Mouse (Mus musculus) lung, embryonic 16.5 days (tissue): ENCODE data around the gene Coq10b. TPM values are rescaled to one million over a fixed set of nuclear protein-coding genes. Genes with fewer than 3 reads are reported as not detected.
"Not testable (repeated sequence)": the region's sequence is repeated elsewhere in the genome, so short reads cannot be mapped to it uniquely, and the experiment has no call there.

Experiments used
- ATAC-seq: fragments of 200-750 bp; cut with Nextera tagmentation; 2 replicates; pipeline ENCODE4 v1.8.0; 2017; ENCODE audit warnings: low read depth, mild to moderate bottlenecking, moderate library complexity
- H3K27ac ChIP-seq: fragments of 300-500 bp; sonication (generic); 2 replicates; pipeline ENCODE4 v1.5.1; 2014; ENCODE audit warnings: mild to moderate bottlenecking, control low read depth, low read length
- H3K27me3 ChIP-seq: fragments of 300-500 bp; sonication (generic); 2 replicates; pipeline ENCODE4 v1.6.1; 2014; ENCODE audit warnings: low read depth, low read length, mixed read lengths; ENCODE audit not compliant: control insufficient read depth, insufficient read depth
- H3K36me3 ChIP-seq: fragments of 300-500 bp; sonication (generic); 2 replicates; pipeline ENCODE4 v1.6.1; 2014; ENCODE audit warnings: low read length; ENCODE audit not compliant: control insufficient read depth, insufficient read depth
- H3K4me1 ChIP-seq: fragments of 300-500 bp; sonication (generic); replicated peaks from 2 replicates; pipeline ENCODE4 v1.6.1; 2014; ENCODE audit warnings: low read length, mixed read lengths; ENCODE audit not compliant: control insufficient read depth, insufficient read depth
- H3K4me2 ChIP-seq: fragments of 300-500 bp; sonication (generic); 2 replicates; pipeline ENCODE4 v1.6.1; 2014; ENCODE audit warnings: low read depth, low read length, control low read depth
- H3K4me3 ChIP-seq: fragments of 300-500 bp; sonication (generic); 2 replicates; pipeline ENCODE4 v1.5.1; 2014; ENCODE audit warnings: mild to moderate bottlenecking, low read length, control low read depth
- H3K9ac ChIP-seq: fragments of 300-500 bp; sonication (generic); 2 replicates; pipeline ENCODE4 v1.6.1; 2014; ENCODE audit warnings: low read length, control low read depth
- H3K9me3 ChIP-seq: fragments of 300-500 bp; sonication (generic); 2 replicates; pipeline ENCODE4 v1.6.1; 2016; ENCODE audit warnings: low read length; ENCODE audit not compliant: control insufficient read depth
- WGBS: fragments of 180-500 bp; shearing (Covaris S2); extraction: QIAGEN DNeasy Blood & Tissue Kit; methylation state at CpG from one replicate; pipeline ENCODE4 v1.1.7; 2014; 5-methylcytosine and 5-hydroxymethylcytosine counted together
- polyA plus RNA-seq: library from polyadenylated mRNA; unstranded; fragments of >200 nt; fragmentation: Nextera tagmentation; extraction: Ambion mirVana; gene quantifications from 2 replicates; pipeline ENCODE4 v1.2.1, GENCODE M21; 2015

The Coq10b gene
- polyA plus RNA-seq, 1 experiment from 2014 or later, result 18.0 TPM

- Histone ChIP-seq H3K4me2 (peak overlapping the region; percentile 92; the same call in 1 of the 2 replicates), H3K27me3 (no peaks in the 10 kb centered on the region; the same call in 1 of the 2 replicates), H3K4me3 (peak overlapping the region; percentile 64), H3K36me3 (peaks cover under 1% of the 10 kb centered on the region; the same call in 1 of the 2 replicates), H3K9ac (peak overlapping the region; percentile 75), H3K9me3 (no peaks in the 10 kb centered on the region), H3K27ac (no peak overlapping the region; the same call in 1 of the 2 replicates), H3K4me1 (peaks cover 11% of the 10 kb centered on the region)
- 63% methylated on average over 3 of the region's 3 CpGs for WGBS
- no peak for ATAC-seq
Observed at GRCm38 (mm10) chr1:55051671-55052070, 899 bp upstream of the Coq10b start.

GRCm38 (mm10) chr1:55053005-55053404 lies 435 bp downstream of the Coq10b start:
- H3K27ac ChIP-seq, result peak overlapping the region; percentile 79
- H3K4me1 ChIP-seq, result peaks cover 11% of the 10 kb centered on the region
- H3K4me2 ChIP-seq, result peak overlapping the region; percentile 59
- no peaks in the 10 kb centered on the region; the same call in 1 of the 2 replicates for H3K27me3 ChIP-seq
- peak; percentile 64 for ATAC-seq
- H3K36me3 ChIP-seq, result peaks cover 3% of the 10 kb centered on the region; the same call in 1 of the 2 replicates
- H3K9ac ChIP-seq, result peak overlapping the region; percentile 69
- no peaks in the 10 kb centered on the region for H3K9me3 ChIP-seq
- H3K4me3 ChIP-seq, result peak overlapping the region; percentile 64
- WGBS, result under 1% methylated on average over 42 of the region's 42 CpGs

- Histone ChIP-seq H3K9me3 (no peaks in the 10 kb centered on the region), H3K4me3 (peak overlapping the region; percentile 64), H3K4me2 (peak overlapping the region; percentile 59), H3K9ac (peak overlapping the region; percentile 69; the same call in 1 of the 2 replicates), H3K27me3 (no peaks in the 10 kb centered on the region; the same call in 1 of the 2 replicates), H3K4me1 (peaks cover 11% of the 10 kb centered on the region), H3K27ac (no peak overlapping the region; the same call in 1 of the 2 replicates), H3K36me3 (peaks cover 3% of the 10 kb centered on the region; the same call in 1 of the 2 replicates)
- WGBS, result 64% methylated on average over 4 of the region's 4 CpGs
- ATAC-seq, result no peak
Observed at GRCm38 (mm10) chr1:55053596-55053995, 1.0 kb downstream of the Coq10b start.

DNA sequence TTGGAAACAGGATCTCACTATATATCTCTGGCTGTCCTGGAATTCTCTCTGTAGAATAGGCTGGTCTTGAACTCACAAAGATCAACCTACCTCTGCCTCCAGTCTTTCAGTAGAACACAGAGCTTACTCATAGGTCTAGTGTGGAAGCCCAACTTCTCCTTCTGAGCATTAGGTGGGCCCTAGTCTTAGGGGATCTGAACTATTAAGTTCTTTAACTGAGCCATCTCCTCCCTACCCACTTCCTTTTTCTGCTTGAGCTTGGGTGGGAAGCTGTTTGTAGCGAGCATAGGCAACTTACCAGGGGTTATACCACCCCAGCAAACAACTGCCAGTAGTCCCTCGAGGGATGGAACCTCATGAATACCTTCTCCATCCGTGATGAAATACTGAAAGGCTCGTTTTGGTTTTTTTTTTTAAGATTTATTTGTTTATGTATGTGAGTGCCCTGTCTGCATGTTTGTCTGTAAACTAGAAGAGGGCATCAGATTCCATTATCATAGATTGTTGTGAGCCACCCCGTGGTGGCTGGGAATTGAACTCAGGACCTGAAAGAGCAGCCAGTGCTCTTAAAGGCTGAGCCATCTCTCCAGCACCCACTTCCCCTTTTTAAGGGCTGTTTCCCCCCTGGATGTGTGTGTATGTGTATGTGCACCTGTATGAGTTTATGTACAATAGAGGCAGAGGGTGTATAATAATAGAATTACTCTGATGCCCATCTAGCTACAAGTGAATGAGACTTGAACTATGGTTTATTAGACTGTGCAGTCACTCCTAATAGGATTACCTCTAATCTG lies 2.9 kb downstream of the Coq10b start:
- H3K36me3 ChIP-seq, result peaks cover 3% of the 10 kb centered on the region; the same call in 1 of the 2 replicates
- ATAC-seq, result no peak
- WGBS, result 72% methylated on average over 5 of the region's 5 CpGs

GRCm38 (mm10) chr1:55058383-55058782 lies 5.8 kb downstream of the Coq10b start:
- WGBS, result 70% methylated on average over 2 of the region's 3 CpGs
- H3K4me1 ChIP-seq, H3K9me3 ChIP-seq, H3K4me3 ChIP-seq, H3K4me2 ChIP-seq, H3K27me3 ChIP-seq, H3K9ac ChIP-seq, ATAC-seq, H3K27ac ChIP-seq, H3K36me3 ChIP-seq: not testable (repeated sequence)

More for the DNA sequence above, 2.9 kb downstream of the Coq10b start:
- Histone ChIP-seq H3K27ac (no peak overlapping the region), H3K4me3 (no peak overlapping the region), H3K4me1 (peaks cover 11% of the 10 kb centered on the region), H3K4me2 (no peak overlapping the region), H3K9ac (no peak overlapping the region), H3K27me3 (no peaks in the 10 kb centered on the region; the same call in 1 of the 2 replicates), H3K9me3 (no peaks in the 10 kb centered on the region)

- no peak overlapping the region for H3K9ac ChIP-seq
- no peak overlapping the region for H3K4me3 ChIP-seq
- H3K27ac ChIP-seq, result no peak overlapping the region
- no peaks in the 10 kb centered on the region for H3K27me3 ChIP-seq
- H3K4me2 ChIP-seq, result no peak overlapping the region
- ATAC-seq, result no peak
- H3K36me3 ChIP-seq, result peaks cover 9% of the 10 kb centered on the region
- no peaks in the 10 kb centered on the region for H3K4me1 ChIP-seq
- no peaks in the 10 kb centered on the region for H3K9me3 ChIP-seq
- WGBS, result 85% methylated on average over 5 of the region's 5 CpGs
Observed at GRCm38 (mm10) chr1:55061099-55061498, 8.5 kb downstream of the Coq10b start.

- H3K4me1 ChIP-seq, result no peaks in the 10 kb centered on the region
- H3K4me3 ChIP-seq, result no peak overlapping the region
- H3K4me2 ChIP-seq, result no peak overlapping the region
- no peak overlapping the region for H3K9ac ChIP-seq
- no peak for ATAC-seq
- 91% methylated on average over 4 of the region's 4 CpGs for WGBS
- peaks cover 8% of the 10 kb centered on the region for H3K36me3 ChIP-seq
- H3K27ac ChIP-seq, result no peak overlapping the region
- no peaks in the 10 kb centered on the region for H3K9me3 ChIP-seq
- no peaks in the 10 kb centered on the region for H3K27me3 ChIP-seq
Observed at GRCm38 (mm10) chr1:55061772-55062171, 9.2 kb downstream of the Coq10b start.

- not testable (repeated sequence) for H3K4me1 ChIP-seq, H3K9me3 ChIP-seq, ATAC-seq, H3K4me2 ChIP-seq, H3K4me3 ChIP-seq, H3K9ac ChIP-seq, H3K27me3 ChIP-seq, H3K36me3 ChIP-seq, H3K27ac ChIP-seq
Observed at GRCm38 (mm10) chr1:55072328-55072727, 19.8 kb downstream of the Coq10b start.

DNA sequence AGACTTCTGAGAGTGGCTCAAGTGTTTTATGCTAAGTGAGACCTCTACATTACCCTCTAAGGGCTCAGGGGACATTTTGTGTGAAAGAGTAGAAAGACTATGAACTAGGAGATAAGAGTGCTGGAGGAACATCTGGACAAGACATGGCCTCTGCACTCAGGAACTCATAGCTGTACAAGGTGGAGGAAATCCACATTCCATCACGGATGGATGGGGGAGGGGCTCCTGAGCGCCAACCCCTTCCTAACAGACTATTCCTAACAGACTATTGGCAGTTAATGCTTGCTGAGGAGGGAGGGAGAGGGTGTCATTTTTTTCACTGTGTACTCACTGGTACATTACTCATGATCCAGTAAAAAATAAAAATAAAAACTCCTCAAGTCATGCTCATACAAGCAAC lies 22.2 kb downstream of the Coq10b start:
- Histone ChIP-seq H3K27ac (no peak overlapping the region), H3K4me2 (no peak overlapping the region), H3K9ac (no peak overlapping the region), H3K36me3 (peaks cover 12% of the 10 kb centered on the region), H3K9me3 (no peaks in the 10 kb centered on the region), H3K27me3 (no peaks in the 10 kb centered on the region), H3K4me3 (no peak overlapping the region), H3K4me1 (no peaks in the 10 kb centered on the region)
- no peak for ATAC-seq
- WGBS, result 43% methylated on average over 2 of the region's 2 CpGs
